Mouse (Mus musculus) kidney, adult 11 months (tissue): Measurements from ENCODE around the gene Hoxa4.

Source experiments
- DNase-seq: peaks from one replicate; pipeline ENCODE4 v3.0.0; 2022

Gene Hoxa4

GRCm38 (mm10) chr6:52216691-52217458, 25.3 kb upstream of the Hoxa4 start:
- DNase-seq: no peak

DNA sequence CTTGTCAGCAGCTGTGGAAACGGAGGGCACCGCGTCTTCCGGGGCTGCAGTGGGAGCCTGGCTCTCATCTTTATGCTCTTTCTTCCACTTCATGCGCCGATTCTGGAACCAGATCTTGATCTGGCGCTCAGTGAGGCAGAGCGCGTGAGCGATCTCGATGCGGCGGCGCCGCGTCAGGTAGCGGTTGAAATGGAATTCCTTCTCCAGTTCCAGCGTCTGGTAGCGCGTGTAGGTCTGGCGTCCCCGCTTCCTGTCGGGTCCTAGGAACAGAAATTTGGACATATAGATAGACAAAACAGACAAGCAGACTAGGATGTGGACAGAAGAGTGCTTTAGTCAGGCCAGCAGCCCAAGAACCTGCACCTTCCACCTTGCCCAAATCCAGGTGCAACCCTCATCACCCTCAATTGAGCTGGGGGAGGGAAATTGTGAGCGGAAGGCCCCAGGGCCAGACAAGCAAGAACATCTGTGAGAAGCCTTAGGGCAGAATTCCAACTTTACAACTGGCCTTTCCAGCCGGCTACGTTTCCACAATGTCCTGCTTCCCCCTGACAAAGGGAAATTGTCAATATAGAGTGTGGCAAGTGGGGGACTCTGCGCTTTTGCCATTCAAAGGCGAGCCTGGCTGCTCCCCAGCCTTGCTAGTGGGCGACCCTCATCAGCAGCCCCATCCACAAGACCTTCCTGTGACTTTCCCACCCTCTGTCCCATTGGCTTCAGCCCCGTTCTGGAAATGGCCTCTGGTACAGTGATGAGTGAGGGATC, 24.4 kb upstream of the Hoxa4 start:
- DNase-seq: peak; percentile 42

DNA sequence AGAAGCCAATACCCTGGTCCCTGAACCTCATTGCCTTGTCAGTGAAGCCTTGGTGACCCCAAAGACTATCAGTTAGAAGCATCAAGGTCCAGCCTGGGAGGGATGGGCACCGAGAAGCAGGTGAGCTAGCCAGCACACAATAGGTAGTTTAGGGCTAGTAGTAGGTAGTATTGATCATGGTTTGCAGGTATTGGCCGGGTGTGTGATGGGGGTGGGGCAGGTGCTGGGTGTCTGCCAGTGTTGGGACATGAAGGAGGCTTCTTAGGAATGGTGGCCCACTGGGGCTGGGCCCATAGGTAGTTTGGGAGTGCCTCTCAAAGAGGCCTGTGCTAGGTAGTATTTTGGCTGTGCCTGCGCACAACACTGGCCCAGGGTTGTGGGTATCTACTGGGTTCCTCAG, 23.5 kb upstream of the Hoxa4 start:
- peak; percentile 28 for DNase-seq

GRCm38 (mm10) chr6:52214271-52214670, 22.7 kb upstream of the Hoxa4 start:
- DNase-seq: peak; percentile 23

DNA sequence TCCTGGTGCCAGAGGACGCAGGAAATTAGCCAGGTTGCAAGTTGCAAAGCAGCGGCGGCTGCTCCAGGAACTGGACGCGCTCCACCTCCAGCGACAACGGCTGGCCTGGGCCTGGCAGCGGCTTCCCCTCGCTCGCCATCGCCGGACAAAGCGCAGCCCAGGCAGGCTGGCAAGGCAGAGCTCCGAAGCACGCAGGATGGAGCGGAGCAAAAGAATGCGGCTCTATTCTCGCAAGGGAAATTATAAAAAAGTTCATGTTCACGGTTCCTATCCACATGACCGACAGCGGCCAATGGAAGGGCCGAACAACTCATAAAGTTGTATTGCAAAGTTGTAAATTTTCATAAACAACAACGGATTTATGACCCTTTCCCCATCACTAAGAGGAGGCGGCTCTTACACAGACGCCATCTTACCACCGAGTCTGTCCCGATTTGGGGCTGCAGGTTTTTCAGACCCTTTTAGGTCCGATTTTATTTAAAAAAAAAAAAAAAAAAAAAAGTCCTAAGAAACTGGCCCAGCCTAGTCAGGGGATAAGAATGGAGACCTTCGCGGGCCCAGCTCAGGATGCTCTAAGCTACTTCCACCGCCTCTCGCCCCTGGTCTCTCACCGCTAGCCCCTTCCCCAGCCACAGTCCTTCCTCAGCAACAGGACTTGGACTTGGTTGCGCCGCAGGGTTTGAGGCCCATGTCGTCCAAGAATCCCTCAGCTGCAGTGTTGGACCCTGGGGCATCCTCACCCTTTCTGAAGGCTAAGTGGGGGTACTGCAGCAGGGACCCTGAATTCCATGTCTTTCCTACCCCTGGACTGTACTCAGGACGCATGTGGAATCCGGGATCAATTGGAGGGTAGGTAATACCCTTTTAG, 21.8 kb upstream of the Hoxa4 start, which contains the start of the genes Hoxa3 and Gm28308:
TSS of gene Hoxa3 (minus strand) at position 218 of the 868 bp plus-strand sequence.
TSS of gene Gm28308 (minus strand) at position 221 of the 868 bp plus-strand sequence.
- DNase-seq: peak; percentile 86

- peak; percentile 78 for DNase-seq
Observed at GRCm38 (mm10) chr6:52212556-52213118, 21.1 kb upstream of the Hoxa4 start.

GRCm38 (mm10) chr6:52211961-52212360, 20.4 kb upstream of the Hoxa4 start:
- peak; percentile 53 for DNase-seq

GRCm38 (mm10) chr6:52211170-52211935, 19.8 kb upstream of the Hoxa4 start:
- peak; percentile 81 for DNase-seq

- no peak for DNase-seq
Observed at GRCm38 (mm10) chr6:52209685-52210046, 18.1 kb upstream of the Hoxa4 start.

DNA sequence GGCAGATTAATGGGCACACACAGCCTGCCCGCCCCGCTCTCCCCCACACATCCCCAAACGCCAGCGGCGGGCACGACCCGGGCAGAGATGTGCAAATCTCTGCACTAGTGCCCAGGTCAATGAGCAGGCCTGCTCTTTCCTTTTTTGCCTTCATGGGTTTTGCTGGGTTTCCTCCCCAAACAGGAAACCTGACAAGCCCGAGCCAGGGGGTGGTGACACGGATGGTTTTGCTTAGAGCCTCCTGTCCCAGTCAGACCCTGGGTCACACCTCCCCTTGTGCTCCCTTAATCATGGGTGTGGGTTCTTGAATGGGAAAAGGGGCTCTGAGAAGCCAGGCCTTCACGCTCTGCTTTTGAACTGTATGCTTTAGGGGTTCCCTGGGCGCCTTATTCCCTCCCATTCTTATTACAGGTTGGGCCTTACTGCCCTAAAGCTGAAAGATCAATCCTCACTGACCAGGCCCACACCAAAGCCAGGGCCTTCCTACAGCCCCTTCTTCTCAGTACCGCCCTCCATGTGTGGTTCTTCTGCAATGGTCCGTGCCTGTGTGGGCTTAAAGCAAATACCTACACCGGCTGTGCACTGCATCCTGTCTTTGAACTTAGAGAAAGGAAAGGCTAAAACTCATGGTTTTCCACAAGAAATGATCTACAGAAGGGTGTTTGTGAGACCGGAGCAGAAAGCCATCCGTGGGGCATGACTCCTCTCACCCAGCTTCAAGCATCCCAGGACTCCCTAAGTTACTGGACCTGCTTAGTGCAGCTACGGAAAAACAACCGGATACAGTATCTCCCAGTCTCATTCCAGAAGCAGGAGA, 17.5 kb upstream of the Hoxa4 start:
- DNase-seq: peak; percentile 24

DNA sequence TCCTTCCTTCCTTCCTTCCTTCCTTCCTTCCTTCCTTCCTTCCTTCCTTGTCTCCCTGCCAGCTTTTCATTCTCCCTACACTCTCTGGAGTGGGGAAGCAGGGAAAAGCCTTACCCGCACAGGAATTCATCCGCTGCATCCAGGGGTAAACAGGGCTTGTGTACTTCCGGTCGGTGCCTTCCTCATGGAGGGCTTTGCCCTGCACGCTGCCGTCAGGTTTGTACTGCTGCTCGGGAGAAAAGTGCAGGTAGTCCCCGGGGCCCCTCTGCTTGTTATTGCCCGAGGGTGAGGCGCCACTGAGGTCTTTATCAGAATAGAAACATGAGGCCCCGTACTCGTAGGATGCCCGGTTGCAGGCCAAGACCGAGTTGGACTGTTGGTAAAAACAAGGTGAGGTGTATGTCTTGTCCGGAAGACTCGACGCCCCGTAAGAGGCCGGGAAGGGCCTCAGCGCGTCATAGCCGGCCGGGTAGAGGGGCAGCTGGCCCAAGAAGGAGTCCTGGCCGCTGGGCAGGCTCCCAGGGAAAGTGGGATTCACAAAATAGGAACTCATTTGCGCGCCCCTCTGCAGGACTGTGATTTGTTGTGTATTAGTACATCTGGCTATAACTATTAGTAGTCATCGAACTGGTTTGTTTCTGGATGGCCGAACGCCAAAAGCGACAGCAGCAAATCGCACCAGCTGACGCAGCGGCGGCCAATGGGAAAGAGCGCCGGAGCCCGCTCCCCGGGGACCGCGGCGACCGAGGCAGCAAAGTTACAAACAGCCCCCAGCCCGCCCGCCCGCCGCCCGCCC, 16.7 kb upstream of the Hoxa4 start, which contains the start of gene Hoxa6:
TSS of gene Hoxa6 (minus strand) at position 651 of the 796 bp plus-strand sequence.
- DNase-seq: peak; percentile 75

DNA sequence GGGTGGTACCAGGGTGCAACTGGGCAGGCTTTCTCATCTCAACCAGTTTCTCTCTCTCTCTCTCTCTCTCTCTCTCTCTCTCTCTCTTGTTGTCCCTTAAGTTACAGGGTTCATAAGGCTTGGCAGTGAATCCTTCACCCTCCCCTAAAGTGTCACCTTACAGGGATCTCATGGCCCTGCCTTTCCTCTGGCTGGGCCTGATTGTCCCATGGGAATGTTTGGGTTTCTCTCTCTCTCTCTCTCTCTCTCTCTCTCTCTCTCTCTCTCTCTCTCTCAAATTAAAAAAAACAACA, 16.1 kb upstream of the Hoxa4 start:
- DNase-seq: no peak

- no peak for DNase-seq
Observed at GRCm38 (mm10) chr6:52206882-52207683, 15.5 kb upstream of the Hoxa4 start.

- peak; percentile 16 for DNase-seq
Observed at GRCm38 (mm10) chr6:52205638-52206621, 14.4 kb upstream of the Hoxa4 start.

- DNase-seq: peak; percentile 20
Observed at GRCm38 (mm10) chr6:52205221-52205620, 13.7 kb upstream of the Hoxa4 start.

DNA sequence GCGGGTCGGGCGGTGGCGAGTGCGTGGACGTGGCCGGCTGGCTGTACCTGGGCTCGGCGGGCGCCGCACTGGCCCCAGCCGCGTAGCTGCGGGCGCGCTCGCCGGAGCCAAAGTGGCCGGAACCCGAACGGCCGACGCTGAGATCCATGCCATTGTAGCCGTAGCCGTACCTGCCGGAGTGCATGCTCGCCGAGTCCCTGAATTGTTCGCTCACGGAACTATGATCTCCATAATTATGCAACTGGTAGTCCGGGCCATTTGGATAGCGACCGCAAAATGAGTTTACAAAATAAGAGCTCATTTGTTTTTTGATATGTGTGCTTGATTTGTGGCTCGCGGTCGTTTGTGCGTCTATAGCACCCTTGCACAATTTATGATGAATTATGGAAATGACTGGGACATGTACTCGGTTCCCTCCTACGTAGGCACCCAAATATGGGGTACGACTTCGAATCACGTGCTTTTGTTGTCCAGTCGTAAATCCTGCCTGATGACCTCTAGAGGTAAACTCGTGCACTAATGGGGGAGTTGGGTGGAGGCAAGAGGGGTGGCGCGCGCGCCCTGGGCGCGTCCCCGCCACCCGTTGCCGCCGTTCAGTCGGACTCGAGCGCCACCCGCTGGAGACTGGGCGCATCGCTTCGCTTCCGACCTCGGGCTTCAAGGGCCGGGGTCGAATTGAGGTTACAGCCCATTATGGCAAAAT, 12.6 kb upstream of the Hoxa4 start, which contains the start of gene Hoxa5:
TSS of gene Hoxa5 (minus strand) at position 538 of the 703 bp plus-strand sequence.
- DNase-seq: peak; percentile 93

DNA sequence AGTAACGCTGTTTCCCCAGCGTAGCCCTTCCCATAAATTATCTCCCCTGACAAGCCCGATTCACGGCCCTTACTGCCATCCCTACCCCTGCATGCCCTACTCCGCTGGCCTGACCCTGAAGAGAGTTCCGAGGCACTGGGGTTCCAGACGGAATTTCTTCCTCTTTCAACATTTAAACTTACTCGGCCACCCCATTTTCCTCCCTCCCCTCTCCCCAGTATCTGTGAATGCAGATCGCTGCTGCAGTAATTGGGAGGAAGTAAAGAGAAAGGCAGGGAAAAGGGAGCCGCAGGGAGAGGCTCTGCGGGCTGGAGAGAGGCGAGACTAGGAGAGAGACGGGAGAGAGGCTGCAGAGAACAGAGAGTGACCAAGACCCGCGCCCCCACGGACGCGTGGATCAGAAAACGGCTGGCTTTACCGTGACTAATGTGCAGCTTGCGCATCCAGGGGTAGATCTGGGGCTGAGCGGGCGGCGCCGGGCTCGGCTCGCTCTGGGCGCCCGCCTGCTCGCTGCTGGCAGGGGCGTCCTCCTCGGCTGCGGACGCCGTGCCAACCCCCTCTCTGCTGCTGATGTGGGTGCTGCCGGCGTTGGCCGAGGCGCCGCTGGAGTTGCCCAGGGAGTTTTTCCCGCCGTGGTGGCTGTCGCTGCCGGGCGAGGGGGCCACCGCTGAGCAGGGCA, 12.0 kb upstream of the Hoxa4 start:
- peak; percentile 35 for DNase-seq
